Mouse (Mus musculus) hindbrain, embryonic 12.5 days (tissue): ENCODE measurements around the gene Plekha7. TPM values are rescaled to one million over a fixed set of nuclear protein-coding genes. Genes with fewer than 3 reads are reported as not detected.
A peak's percentile ranks its signal among the peaks of the same experiment; 100 is the strongest.

Source experiments
- ATAC-seq: fragments of 200-750 bp; cut with Nextera tagmentation; 2 replicates; pipeline ENCODE4 v1.8.0; 2017; ENCODE audit warnings: moderate TSS enrichment; ENCODE audit not compliant: low FRiP score
- H3K27ac ChIP-seq: fragments of 300-500 bp; sonication (generic); 2 replicates; pipeline ENCODE4 v1.5.1; 2016; ENCODE audit warnings: mild to moderate bottlenecking
- H3K27me3 ChIP-seq: fragments of 300-500 bp; sonication (generic); 2 replicates; pipeline ENCODE4 v1.6.1; 2016; ENCODE audit warnings: mild to moderate bottlenecking
- H3K36me3 ChIP-seq: fragments of 300-500 bp; sonication (generic); 2 replicates; pipeline ENCODE4 v1.6.1; 2016; ENCODE audit warnings: mild to moderate bottlenecking
- H3K4me1 ChIP-seq: fragments of 300-500 bp; sonication (generic); 2 replicates; pipeline ENCODE4 v1.6.1; 2016
- H3K4me2 ChIP-seq: fragments of 300-500 bp; sonication (generic); replicated peaks from 2 replicates; pipeline ENCODE4 v1.6.1; 2016; ENCODE audit warnings: mild to moderate bottlenecking
- H3K4me3 ChIP-seq: fragments of 300-500 bp; sonication (generic); 2 replicates; pipeline ENCODE4 v1.5.1; 2016; ENCODE audit warnings: mild to moderate bottlenecking
- H3K9ac ChIP-seq: fragments of 300-500 bp; sonication (generic); 2 replicates; pipeline ENCODE4 v1.6.1; 2016; ENCODE audit warnings: mild to moderate bottlenecking, moderate library complexity
- H3K9me3 ChIP-seq: fragments of 300-500 bp; sonication (generic); replicated peaks from 2 replicates; pipeline ENCODE4 v1.6.1; 2016; ENCODE audit warnings: mild to moderate bottlenecking
- WGBS: fragments of 180-500 bp; shearing (Covaris S2); methylation state at CpG from one replicate; pipeline ENCODE4 v1.1.7; 2016; 5-methylcytosine and 5-hydroxymethylcytosine counted together
- polyA plus RNA-seq: library from polyadenylated mRNA; unstranded; fragments of >200 nt; fragmentation: Nextera tagmentation; extraction: Ambion mirVana; gene quantifications from 2 replicates; pipeline ENCODE4 v1.2.1, GENCODE M21; 2016

Gene Plekha7
- polyA plus RNA-seq, 1 experiment from 2014 or later = 12.5 TPM

- Histone ChIP-seq H3K4me2 (no peak overlapping the region), H3K27ac (no peak overlapping the region), H3K27me3 (no peaks in the 10 kb centered on the region), H3K4me3 (no peak overlapping the region), H3K4me1 (peaks cover 25% of the 10 kb centered on the region), H3K9me3 (no peaks in the 10 kb centered on the region), H3K36me3 (no peaks in the 10 kb centered on the region), H3K9ac (no peak overlapping the region)
- no peak for ATAC-seq
- WGBS = 69% methylated on average over 2 of the region's 2 CpGs
Observed at GRCm38 (mm10) chr7:116205451-116205850, 102.7 kb downstream of the Plekha7 start.

DNA sequence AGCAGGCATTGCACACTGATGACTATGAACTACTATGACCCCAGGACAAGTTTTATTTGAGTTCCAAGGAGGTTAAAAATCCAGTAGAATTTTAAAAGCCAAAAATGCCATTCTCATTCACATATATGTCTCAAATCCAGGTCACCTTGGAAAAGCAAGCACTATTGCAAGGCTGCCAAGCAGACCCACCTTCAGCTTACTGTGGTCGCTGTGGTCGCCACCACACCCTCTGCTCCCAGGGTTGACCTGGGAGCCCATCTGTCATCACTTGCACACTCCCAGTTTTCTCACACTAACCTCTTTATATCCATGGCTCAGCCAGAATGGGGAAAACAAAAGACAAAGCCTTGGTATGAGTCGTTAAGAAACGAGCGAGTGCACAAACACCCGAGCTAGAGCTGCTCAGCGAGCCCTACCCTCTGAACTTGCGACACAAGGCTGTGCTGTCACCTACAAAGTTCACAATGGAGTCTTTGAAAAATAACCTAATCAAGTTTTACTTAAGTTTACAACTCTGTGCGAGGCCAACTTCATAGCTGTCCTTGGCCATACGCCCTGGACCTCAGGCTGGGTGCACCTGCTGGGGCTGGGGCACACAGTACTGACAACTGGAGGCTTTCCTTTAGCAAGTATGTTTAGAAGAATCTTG lies 106.0 kb downstream of the Plekha7 start:
- Histone ChIP-seq H3K4me2 (no peak overlapping the region), H3K4me3 (no peak overlapping the region), H3K9me3 (no peaks in the 10 kb centered on the region), H3K36me3 (no peaks in the 10 kb centered on the region), H3K9ac (no peak overlapping the region), H3K27me3 (no peaks in the 10 kb centered on the region), H3K4me1 (peaks cover 15% of the 10 kb centered on the region), H3K27ac (no peak overlapping the region)
- WGBS = 68% methylated on average over 10 of the region's 10 CpGs
- ATAC-seq = no peak

DNA sequence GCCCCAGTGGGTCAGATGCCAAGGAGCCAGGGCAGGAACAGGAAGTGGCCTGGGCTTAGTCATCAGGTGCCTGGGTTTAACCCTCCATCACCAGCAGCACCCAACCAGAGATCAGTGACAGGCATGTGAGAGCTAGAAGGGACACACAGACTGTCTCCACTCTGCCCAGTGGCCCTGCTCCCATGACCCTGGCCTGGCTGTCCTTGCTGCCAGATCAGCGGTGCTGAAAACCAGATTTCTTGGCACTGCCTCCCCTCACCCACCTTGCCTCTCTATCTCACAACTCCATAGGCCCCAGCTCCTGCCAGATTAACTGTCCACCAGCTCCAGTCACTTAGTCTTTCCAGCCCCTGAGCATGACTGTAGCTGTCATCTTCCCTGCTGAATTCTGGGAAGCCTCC lies 107.2 kb downstream of the Plekha7 start:
- Histone ChIP-seq H3K4me1 (peaks cover 20% of the 10 kb centered on the region), H3K9me3 (no peaks in the 10 kb centered on the region), H3K27ac (no peak overlapping the region), H3K4me3 (no peak overlapping the region), H3K9ac (no peak overlapping the region), H3K27me3 (no peaks in the 10 kb centered on the region), H3K36me3 (no peaks in the 10 kb centered on the region), H3K4me2 (no peak overlapping the region)
- no peak for ATAC-seq
- 93% methylated on average over 1 of the region's 1 CpGs for WGBS

DNA sequence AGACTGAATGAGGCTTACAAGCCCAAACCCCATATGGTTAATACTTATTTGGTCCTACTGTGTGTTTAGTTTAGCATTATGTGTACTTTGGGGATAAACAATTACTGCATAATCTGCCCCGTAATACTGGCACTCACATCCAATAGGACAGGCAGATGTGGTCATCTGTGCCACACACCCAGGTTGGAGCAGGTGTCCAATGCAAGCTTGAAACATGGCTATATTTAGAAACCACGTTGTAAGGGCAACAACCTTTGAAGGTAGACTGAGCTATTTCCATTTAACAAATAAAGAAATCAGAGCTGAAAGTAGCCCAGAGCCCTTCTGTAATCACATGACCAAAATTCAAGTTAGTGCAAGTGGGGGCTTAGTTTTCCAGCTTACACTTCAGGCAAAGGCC lies 107.6 kb downstream of the Plekha7 start:
- no peak overlapping the region for H3K9ac ChIP-seq
- ATAC-seq = no peak
- WGBS = 90% methylated on average over 2 of the region's 2 CpGs
- peaks cover 20% of the 10 kb centered on the region for H3K4me1 ChIP-seq
- no peaks in the 10 kb centered on the region for H3K36me3 ChIP-seq
- H3K9me3 ChIP-seq = no peaks in the 10 kb centered on the region
- no peak overlapping the region for H3K4me3 ChIP-seq
- H3K27me3 ChIP-seq = no peaks in the 10 kb centered on the region
- no peak overlapping the region for H3K4me2 ChIP-seq
- H3K27ac ChIP-seq = no peak overlapping the region

DNA sequence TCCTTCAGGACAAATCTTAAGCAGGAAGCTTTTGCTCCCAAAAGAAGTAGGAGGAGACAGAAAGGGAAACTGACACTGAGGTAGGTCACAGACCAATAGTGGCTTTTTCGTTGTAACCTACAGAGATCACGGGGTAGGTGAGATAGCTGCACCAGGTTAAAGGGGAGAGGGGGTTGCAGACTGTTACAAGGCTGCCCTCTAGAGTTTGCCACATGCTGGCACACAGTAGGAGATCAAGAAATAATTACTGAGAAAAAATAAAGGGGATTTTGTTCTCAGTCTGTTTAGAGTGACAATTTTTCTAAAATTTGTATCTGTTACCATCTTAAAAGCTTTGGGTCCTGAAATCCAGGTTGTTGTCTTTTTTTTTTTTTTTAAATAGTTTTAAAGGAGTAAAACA lies 109.3 kb downstream of the Plekha7 start:
- Histone ChIP-seq H3K27me3 (no peaks in the 10 kb centered on the region), H3K4me1 (peaks cover 20% of the 10 kb centered on the region), H3K36me3 (no peaks in the 10 kb centered on the region), H3K27ac (no peak overlapping the region), H3K4me3 (no peak overlapping the region), H3K9ac (no peak overlapping the region), H3K9me3 (no peaks in the 10 kb centered on the region), H3K4me2 (no peak overlapping the region)
- ATAC-seq = no peak
- WGBS = 47% methylated on average over 2 of the region's 2 CpGs

- no peak for ATAC-seq
- H3K9me3 ChIP-seq = no peaks in the 10 kb centered on the region
- H3K4me1 ChIP-seq = peaks cover 20% of the 10 kb centered on the region
- H3K9ac ChIP-seq = no peak overlapping the region
- H3K27ac ChIP-seq = no peak overlapping the region
- 31% methylated on average over 7 of the region's 7 CpGs for WGBS
- H3K4me3 ChIP-seq = no peak overlapping the region
- no peak overlapping the region for H3K4me2 ChIP-seq
- H3K36me3 ChIP-seq = no peaks in the 10 kb centered on the region
- no peaks in the 10 kb centered on the region for H3K27me3 ChIP-seq
Observed at GRCm38 (mm10) chr7:116198407-116198806, 109.8 kb downstream of the Plekha7 start.

DNA sequence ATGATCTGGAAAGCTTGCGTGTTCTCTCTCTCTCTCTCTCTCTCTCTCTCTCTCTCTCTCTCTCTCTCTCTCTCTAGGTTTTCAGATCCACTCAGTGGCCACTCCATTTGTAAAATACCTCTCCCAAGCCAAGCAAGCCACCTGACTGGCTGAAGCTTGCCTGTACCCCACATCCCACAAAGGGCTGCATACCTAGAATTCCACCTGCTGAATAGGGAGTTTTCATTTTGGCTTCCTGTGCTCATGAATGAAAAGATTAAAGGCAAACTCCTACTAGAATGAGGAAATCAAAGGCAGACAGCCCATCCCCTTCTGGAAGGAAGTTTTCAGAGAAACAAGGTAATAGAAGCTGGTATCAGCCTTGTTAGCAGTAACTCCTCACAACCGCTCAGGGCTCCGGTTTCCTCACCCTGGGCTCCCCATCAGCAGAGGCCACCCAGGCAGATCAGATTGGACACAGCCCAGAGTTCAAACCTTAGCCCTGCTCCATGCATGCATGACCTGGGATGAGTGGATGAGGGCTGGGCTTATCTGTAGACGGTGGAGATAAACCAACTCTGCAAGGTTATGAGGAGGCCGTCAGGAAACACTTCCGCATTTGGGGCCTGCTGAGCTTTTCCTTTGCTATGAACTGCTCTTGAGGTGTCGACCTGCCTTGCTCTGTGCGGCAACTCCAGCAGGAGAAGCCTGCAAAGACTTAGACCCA lies 111.0 kb downstream of the Plekha7 start:
- Histone ChIP-seq H3K27ac (no peak overlapping the region), H3K9ac (no peak overlapping the region), H3K4me2 (no peak overlapping the region), H3K36me3 (no peaks in the 10 kb centered on the region), H3K4me3 (no peak overlapping the region), H3K27me3 (no peaks in the 10 kb centered on the region), H3K4me1 (peaks cover 16% of the 10 kb centered on the region), H3K9me3 (no peaks in the 10 kb centered on the region)
- WGBS = 69% methylated on average over 8 of the region's 8 CpGs
- no peak for ATAC-seq

GRCm38 (mm10) chr7:116194996-116195395 lies 113.2 kb downstream of the Plekha7 start:
- peaks cover 28% of the 10 kb centered on the region for H3K4me1 ChIP-seq

GRCm38 (mm10) chr7:116192966-116193365 lies 115.2 kb downstream of the Plekha7 start:
- Histone ChIP-seq H3K27me3 (no peaks in the 10 kb centered on the region), H3K9ac (no peak overlapping the region), H3K4me3 (no peak overlapping the region), H3K9me3 (no peaks in the 10 kb centered on the region), H3K36me3 (no peaks in the 10 kb centered on the region), H3K4me1 (peaks cover 24% of the 10 kb centered on the region), H3K4me2 (no peak overlapping the region), H3K27ac (no peak overlapping the region)
- WGBS = 87% methylated on average over 7 of the region's 7 CpGs
- no peak for ATAC-seq

More at GRCm38 (mm10) chr7:116194996-116195395, 113.2 kb downstream of the Plekha7 start:
- no peak overlapping the region for H3K9ac ChIP-seq
- H3K4me2 ChIP-seq = no peak overlapping the region
- H3K9me3 ChIP-seq = no peaks in the 10 kb centered on the region
- no peaks in the 10 kb centered on the region for H3K36me3 ChIP-seq
- H3K27ac ChIP-seq = no peak overlapping the region
- H3K27me3 ChIP-seq = no peaks in the 10 kb centered on the region
- no peak overlapping the region for H3K4me3 ChIP-seq
- 87% methylated on average over 7 of the region's 7 CpGs for WGBS
- no peak for ATAC-seq

GRCm38 (mm10) chr7:116192096-116192595 lies 116.0 kb downstream of the Plekha7 start:
- no peak overlapping the region for H3K27ac ChIP-seq
- WGBS = 57% methylated on average over 4 of the region's 4 CpGs
- ATAC-seq = no peak

DNA sequence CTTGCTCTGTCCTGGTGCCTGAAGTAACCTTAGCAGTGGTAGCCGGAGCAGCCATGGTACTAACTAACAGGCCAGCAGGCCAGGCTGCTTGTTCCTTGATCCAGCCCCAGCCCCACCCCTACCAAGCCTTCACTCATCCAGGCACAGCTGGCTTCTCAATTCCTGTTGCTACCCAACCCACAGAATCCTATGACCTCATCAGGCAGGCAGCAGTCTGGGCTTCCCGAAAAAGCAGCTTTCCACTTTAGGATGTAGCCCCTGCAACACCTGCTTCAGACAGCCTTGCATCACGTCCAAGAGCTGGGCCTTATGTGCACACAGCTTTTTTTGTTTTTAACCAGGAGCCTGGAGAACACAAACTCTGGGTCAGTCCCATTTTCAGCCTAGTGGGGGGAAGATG lies 117.0 kb downstream of the Plekha7 start:
- Histone ChIP-seq H3K9ac (no peak overlapping the region), H3K27ac (peak overlapping the region; percentile 23; the same call in 1 of the 2 replicates), H3K27me3 (no peaks in the 10 kb centered on the region), H3K4me3 (no peak overlapping the region), H3K4me2 (no peak overlapping the region), H3K4me1 (peaks cover 24% of the 10 kb centered on the region), H3K9me3 (no peaks in the 10 kb centered on the region), H3K36me3 (no peaks in the 10 kb centered on the region)
- WGBS = 28% methylated on average over 3 of the region's 3 CpGs
- 0 out of 2 replicates have a peak, but pooled peaks have one; percentile 60 for ATAC-seq

More at GRCm38 (mm10) chr7:116192096-116192595, 116.0 kb downstream of the Plekha7 start:
- H3K9me3 ChIP-seq = no peaks in the 10 kb centered on the region
- H3K4me2 ChIP-seq = no peak overlapping the region
- no peak overlapping the region for H3K4me3 ChIP-seq
- H3K27me3 ChIP-seq = no peaks in the 10 kb centered on the region
- H3K36me3 ChIP-seq = no peaks in the 10 kb centered on the region
- H3K4me1 ChIP-seq = peaks cover 21% of the 10 kb centered on the region
- H3K9ac ChIP-seq = no peak overlapping the region

- Histone ChIP-seq H3K36me3 (no peaks in the 10 kb centered on the region), H3K4me3 (no peak overlapping the region), H3K9me3 (no peaks in the 10 kb centered on the region), H3K9ac (no peak overlapping the region), H3K27me3 (no peaks in the 10 kb centered on the region), H3K27ac (no peak overlapping the region), H3K4me2 (no peak overlapping the region), H3K4me1 (peaks cover 32% of the 10 kb centered on the region)
- no peak for ATAC-seq
- 59% methylated on average over 9 of the region's 9 CpGs for WGBS
Observed at GRCm38 (mm10) chr7:116189708-116190107, 118.5 kb downstream of the Plekha7 start.
